Mouse (Mus musculus) lung, adult 2 months (tissue): ENCODE measurements around the gene Peak1. TPM values are rescaled to one million over a fixed set of nuclear protein-coding genes. Genes with fewer than 3 reads are reported as not detected.

Experiments used
- DNase-seq: peaks from one replicate; pipeline ENCODE4 v3.0.0; 2022
- H3K4me1 ChIP-seq: fragments of 200-500 bp; 2 replicates; pipeline ENCODE4 v1.6.1; 2011; ENCODE audit warnings: low read length; ENCODE audit not compliant: control insufficient read depth, insufficient read depth
- H3K4me3 ChIP-seq: fragments of 200-500 bp; replicated peaks from 2 replicates; pipeline ENCODE3; 2011; ENCODE audit warnings: low read depth, mild to moderate bottlenecking, control low read depth, low read length; ENCODE audit errors: extremely low read depth
- CTCF ChIP-seq: fragments of 200-500 bp; IDR thresholded peaks from 2 replicates; pipeline ENCODE4 v1.5.1; 2011; ENCODE audit warnings: mild to moderate bottlenecking, low read length, control low read depth; ENCODE audit not compliant: insufficient read depth
- POLR2A ChIP-seq: fragments of 200-500 bp; IDR thresholded peaks from 2 replicates; pipeline ENCODE4 v1.6.1; 2011; ENCODE audit warnings: low read depth, mild to moderate bottlenecking, control low read depth, low read length, borderline replicate concordance; ENCODE audit errors: extremely low read depth
- WGBS: fragments of 180-500 bp; shearing (Covaris S2); methylation state at CpG from one replicate; pipeline ENCODE4 v1.1.7; 2018; 5-methylcytosine and 5-hydroxymethylcytosine counted together
- polyA plus RNA-seq: library from polyadenylated mRNA; depleted of rRNA; stranded (reverse); fragments of >200 nt; gene quantifications from 2 replicates; pipeline ENCODE4 v1.2.3, GENCODE M21; 2012

Gene Peak1
- polyA plus RNA-seq, 1 experiment: 22.4 TPM

DNA sequence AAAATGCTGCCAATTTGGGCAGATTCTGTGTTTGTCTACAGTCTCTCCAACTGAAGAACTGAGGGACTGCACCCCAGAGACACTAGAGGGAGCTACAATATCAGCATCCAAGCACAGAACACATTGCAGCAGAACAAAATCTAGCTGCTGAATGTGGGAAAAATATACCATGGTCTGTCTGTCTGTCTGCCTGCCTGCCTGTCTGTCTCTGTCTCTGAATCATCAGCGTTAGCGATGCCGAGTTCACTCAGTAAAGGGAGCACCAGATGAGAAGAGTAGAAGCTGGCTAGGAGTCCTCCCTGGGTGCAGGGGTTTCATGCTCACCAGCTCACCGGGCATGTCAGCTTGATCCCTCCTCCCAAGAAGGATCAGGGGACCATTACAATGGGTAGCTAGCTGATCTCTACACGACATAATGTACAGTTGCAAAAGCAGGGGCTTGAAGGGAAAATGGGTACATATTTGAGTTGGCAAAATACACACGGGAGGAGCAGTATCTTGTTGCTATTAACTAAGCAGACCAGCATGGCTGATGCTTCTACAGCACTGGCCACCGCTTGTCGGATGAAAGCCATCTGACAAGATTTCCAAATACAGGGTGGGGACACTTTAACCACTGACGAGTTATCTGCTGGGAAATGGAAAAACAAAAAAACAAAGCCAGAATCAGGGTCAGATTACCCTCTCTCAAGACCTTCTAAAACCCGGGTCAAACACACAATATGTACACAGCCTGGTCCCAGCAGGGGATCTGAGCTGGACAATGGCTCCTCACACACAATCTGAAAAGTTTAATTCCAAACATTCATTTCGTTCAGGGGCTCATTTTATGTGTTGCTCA is 204.2 kb downstream of the Peak1 start:
- peak; percentile 16 for DNase-seq
- no peaks in the 10 kb centered on the region; the same call in 1 of the 2 replicates for H3K4me1 ChIP-seq
- H3K4me3 ChIP-seq: no peak overlapping the region
- 35% methylated on average over 11 of the region's 11 CpGs for WGBS
- TF ChIP-seq POLR2A (no peak), CTCF (peak; percentile 38; the same call in 1 of the 2 replicates)

- DNase-seq: no peak
These were observed 209.1 kb downstream of the Peak1 start for GRCm38 (mm10) chr9:56208817-56209216.

DNA sequence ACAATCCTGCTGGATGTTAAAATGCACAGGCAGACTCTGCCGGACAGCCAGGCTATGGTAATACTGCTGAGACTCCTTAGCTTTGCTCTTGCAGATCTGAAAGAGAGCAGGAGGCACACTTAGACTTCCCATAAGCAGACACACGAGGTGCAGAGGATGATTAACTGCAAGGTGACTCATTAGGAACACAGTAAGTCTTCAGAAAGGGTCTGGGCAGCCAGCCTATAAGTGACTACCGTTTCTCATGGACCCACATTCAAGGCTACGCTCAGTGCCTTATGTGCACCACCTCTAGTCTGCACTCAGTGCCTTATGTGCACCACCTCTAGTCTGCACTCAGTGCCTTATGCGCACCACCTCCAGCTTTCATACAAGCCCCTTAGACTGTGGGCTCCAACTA is 210.4 kb downstream of the Peak1 start:
- Histone ChIP-seq H3K4me1 (no peaks in the 10 kb centered on the region; the same call in 1 of the 2 replicates), H3K4me3 (no peak overlapping the region)
- TF ChIP-seq CTCF (no peak), POLR2A (no peak)
- no peak for DNase-seq
- 75% methylated on average over 5 of the region's 5 CpGs for WGBS

More at GRCm38 (mm10) chr9:56208817-56209216, 209.1 kb downstream of the Peak1 start:
- no peak for TF ChIP-seq CTCF
- no peak for TF ChIP-seq POLR2A
- 76% methylated on average over 8 of the region's 8 CpGs for WGBS
- no peaks in the 10 kb centered on the region; the same call in 1 of the 2 replicates for H3K4me1 ChIP-seq
- no peak overlapping the region for H3K4me3 ChIP-seq

DNA sequence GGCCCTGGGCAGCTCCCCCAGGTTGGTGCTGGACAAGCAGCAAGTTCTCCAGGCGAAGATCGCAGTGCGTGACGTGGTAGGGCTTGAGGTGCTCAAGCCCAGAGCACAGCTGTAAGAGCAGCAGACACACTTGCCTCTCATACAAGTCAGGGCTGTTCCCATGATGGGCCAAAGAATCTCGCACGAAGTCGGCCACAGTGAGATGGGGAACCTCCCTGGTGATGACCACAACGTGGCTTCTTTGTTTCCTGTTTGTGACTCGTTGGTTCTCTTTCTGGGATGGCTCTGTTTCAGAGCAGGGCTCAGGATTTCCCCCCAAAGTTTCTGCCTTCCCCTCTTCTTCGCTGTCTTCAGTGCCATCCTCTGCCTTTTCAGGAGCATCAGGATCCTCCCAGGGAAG is 210.8 kb downstream of the Peak1 start:
- Histone ChIP-seq H3K4me1 (no peaks in the 10 kb centered on the region; the same call in 1 of the 2 replicates), H3K4me3 (no peak overlapping the region)
- TF ChIP-seq CTCF (no peak), POLR2A (no peak)
- 67% methylated on average over 10 of the region's 10 CpGs for WGBS
- DNase-seq: no peak

GRCm38 (mm10) chr9:56205336-56205735 is 212.5 kb downstream of the Peak1 start:
- DNase-seq: no peak
- Histone ChIP-seq H3K4me1 (peaks cover 2% of the 10 kb centered on the region; the same call in 1 of the 2 replicates), H3K4me3 (no peak overlapping the region)
- TF ChIP-seq CTCF (no peak), POLR2A (no peak)
- WGBS: 65% methylated on average over 11 of the region's 11 CpGs

- Histone ChIP-seq H3K4me3 (no peak overlapping the region), H3K4me1 (peaks cover 2% of the 10 kb centered on the region; the same call in 1 of the 2 replicates)
- TF ChIP-seq CTCF: no peak
- DNase-seq: no peak
- WGBS: 93% methylated on average over 4 of the region's 4 CpGs
These were observed 213.6 kb downstream of the Peak1 start for GRCm38 (mm10) chr9:56204316-56204715.

DNA sequence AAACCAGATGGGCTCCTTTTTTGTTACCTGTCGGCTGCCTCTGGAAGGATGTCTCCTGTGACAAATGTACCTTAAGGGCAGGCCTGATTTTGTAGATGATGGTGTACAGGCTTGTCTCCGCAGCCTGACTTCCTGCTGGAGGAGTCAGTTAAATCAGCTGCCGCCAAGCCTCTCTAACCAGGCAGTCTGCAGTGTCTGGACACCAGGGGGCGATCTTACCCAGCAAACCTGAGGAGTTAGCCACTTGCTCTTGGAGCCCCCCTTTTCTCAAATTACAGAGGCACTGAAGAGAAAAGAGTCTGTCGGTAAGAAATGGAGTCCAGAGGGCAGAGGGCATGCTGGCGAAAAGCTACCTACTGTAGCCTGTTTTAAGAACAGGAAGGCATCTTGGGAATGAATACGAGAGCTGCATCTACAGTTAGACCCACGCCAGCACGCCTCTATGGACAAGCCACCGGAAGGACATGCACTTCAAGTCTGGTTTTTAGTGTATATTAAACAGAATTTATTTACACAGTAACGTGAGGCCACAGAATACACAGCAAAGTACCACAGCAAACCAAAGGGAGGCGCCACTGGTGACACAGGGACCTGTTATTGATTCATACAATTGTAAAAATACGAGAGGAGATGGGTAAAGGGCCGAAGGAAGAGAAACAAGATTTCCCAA is 217.1 kb downstream of the Peak1 start:
- H3K4me3 ChIP-seq: no peak overlapping the region
- H3K4me1 ChIP-seq: peaks cover 2% of the 10 kb centered on the region; the same call in 1 of the 2 replicates
- DNase-seq: peak; percentile 73
- TF ChIP-seq CTCF: peak; percentile 85
- no peak for TF ChIP-seq POLR2A
- 32% methylated on average over 14 of the region's 14 CpGs for WGBS

DNA sequence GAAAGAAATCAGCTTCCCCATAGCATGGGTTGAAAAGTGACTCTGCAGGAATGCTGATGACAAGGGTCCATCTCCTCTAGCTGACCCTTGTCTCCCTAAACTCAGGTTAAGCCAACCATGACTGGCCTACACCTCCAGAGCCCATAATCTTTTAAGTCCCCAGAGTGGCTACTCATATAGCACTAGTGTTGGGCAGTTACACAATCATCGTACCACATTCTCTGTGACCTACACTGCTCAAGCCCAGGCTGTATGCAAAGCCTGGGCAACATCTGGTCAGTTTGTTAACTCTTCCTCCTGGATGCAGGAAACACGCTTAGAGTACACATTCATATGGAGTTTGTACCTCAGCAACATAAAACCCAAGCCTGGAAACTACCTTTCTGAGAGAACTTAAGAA is 217.7 kb downstream of the Peak1 start:
- Histone ChIP-seq H3K4me3 (no peak overlapping the region), H3K4me1 (peaks cover 2% of the 10 kb centered on the region; the same call in 1 of the 2 replicates)
- DNase-seq: no peak
- no peak for TF ChIP-seq CTCF
- TF ChIP-seq POLR2A: no peak
- 51% methylated on average over 2 of the region's 2 CpGs for WGBS

- Histone ChIP-seq H3K4me1 (peaks cover 2% of the 10 kb centered on the region; the same call in 1 of the 2 replicates), H3K4me3 (no peak overlapping the region)
- 69% methylated on average over 4 of the region's 4 CpGs for WGBS
- no peak for DNase-seq
- TF ChIP-seq POLR2A (no peak), CTCF (no peak)
These were observed 220.9 kb downstream of the Peak1 start for GRCm38 (mm10) chr9:56196921-56197320.
